Mouse (Mus musculus): ENCODE measurements around the gene Zic2. TPM values are rescaled to one million over a fixed set of nuclear protein-coding genes. Genes with fewer than 3 reads are reported as not detected.

The Zic2 gene
- polyA plus RNA-seq, 1 experiment, result not detected

DNA sequence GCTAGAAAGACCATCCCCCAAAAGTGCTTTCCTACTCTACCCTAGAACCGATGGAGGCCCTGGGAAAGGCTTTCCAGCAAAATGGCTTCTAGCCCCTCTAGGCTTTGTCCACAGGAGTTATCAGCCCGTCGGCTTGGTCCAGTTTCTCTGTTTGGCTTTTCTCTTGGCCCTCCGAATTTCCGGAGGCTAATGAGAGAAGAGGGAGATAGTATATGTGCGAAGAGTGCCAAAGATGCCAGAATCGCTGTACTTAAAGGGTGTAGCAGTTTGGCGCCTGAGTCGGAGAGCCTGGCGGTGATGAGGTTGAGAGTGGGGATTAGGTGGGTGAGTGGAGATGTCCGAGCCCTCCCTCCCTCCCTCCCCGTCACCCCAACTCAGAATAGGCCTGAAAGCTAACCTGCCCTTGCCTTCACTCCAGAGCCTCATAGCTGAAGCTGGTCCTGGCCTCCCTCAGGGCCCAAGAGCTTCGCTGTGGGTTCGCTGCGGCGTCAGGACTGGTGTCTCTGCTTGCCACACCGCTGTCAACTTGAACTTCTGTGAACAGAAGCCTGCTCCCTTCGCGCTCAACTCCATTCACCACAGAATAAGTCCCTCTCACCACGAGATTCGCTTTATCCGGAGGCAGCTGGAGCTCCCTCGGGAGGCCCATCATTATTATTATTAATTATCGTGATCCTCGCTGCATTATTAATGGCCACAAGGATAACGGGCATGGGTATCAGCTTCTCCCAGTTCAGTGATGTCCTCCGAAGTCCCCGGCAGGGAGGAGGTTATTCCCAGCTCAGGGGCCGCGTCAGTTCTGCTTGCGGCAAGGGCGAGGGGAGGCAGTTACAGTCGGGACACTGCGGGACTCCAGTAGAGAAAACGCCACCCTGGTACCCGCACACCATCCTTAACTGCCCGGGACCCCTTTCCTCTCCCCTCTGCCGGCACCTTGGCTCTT is 7.1 kb downstream of the Zic2 start:
- Histone ChIP-seq H3K27me3 (ENCODE audit: control insufficient read depth, insufficient read depth, low read length) (peaks cover 51% of the 10 kb centered on the region), H3K4me3 (ENCODE audit: extremely low read depth, insufficient read depth, insufficient read length) (no peak overlapping the region), H3K27ac (ENCODE audit: insufficient read depth, low read length) (no peak overlapping the region), H3K36me3 (ENCODE audit: control insufficient read depth, insufficient read depth, low read length) (no peaks in the 10 kb centered on the region), H3K4me1 (ENCODE audit: control insufficient read depth, insufficient read depth, insufficient read length) (no peaks in the 10 kb centered on the region; the same call in 1 of the 2 replicates)
- 7% methylated on average over 38 of the region's 38 CpGs for WGBS
- no peak for DNase-seq (ENCODE audit: low read depth in 1 of 2, low spot score in 2 of 2)
- TF ChIP-seq POLR2A (IDR thresholded peaks at IDR 0.05; ENCODE audit: low read depth, low read length) (no peak), CTCF (IDR thresholded peaks at IDR 0.05; ENCODE audit: extremely low read depth, insufficient read depth, insufficient read length, insufficient replicate concordance) (no peak)

DNA sequence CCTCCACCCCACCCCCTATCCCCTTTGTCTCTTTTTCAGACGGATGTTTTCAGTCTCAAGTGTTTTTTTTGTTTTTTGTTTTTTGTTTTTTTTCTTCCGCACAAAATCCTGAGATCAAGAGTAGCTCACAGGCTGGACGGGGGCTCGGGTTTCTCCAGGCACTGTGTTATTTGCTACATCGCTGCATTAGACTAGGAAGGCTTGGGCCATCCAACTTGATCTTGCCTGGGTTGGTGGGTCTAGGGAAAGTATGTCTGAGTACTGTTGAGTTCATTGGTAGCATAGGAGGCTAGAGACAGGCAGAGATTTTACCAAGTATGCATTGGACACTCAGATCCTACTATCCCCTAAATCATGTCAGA is 7.8 kb downstream of the Zic2 start:
- Histone ChIP-seq H3K27me3 (ENCODE audit: control insufficient read depth, insufficient read depth, low read length) (peaks cover 50% of the 10 kb centered on the region), H3K27ac (ENCODE audit: insufficient read depth, low read length) (no peak overlapping the region), H3K36me3 (ENCODE audit: control insufficient read depth, insufficient read depth, low read length) (no peaks in the 10 kb centered on the region), H3K4me3 (ENCODE audit: extremely low read depth, insufficient read depth, insufficient read length) (no peak overlapping the region), H3K4me1 (ENCODE audit: control insufficient read depth, insufficient read depth, insufficient read length) (no peaks in the 10 kb centered on the region; the same call in 1 of the 2 replicates)
- 6% methylated on average over 5 of the region's 5 CpGs for WGBS
- no peak for TF ChIP-seq CTCF (IDR thresholded peaks at IDR 0.05; ENCODE audit: extremely low read depth, insufficient read depth, insufficient read length, insufficient replicate concordance)
- no peak for TF ChIP-seq POLR2A (IDR thresholded peaks at IDR 0.05; ENCODE audit: low read depth, low read length)
- DNase-seq (ENCODE audit: low read depth in 1 of 2, low spot score in 2 of 2), result no peak

DNA sequence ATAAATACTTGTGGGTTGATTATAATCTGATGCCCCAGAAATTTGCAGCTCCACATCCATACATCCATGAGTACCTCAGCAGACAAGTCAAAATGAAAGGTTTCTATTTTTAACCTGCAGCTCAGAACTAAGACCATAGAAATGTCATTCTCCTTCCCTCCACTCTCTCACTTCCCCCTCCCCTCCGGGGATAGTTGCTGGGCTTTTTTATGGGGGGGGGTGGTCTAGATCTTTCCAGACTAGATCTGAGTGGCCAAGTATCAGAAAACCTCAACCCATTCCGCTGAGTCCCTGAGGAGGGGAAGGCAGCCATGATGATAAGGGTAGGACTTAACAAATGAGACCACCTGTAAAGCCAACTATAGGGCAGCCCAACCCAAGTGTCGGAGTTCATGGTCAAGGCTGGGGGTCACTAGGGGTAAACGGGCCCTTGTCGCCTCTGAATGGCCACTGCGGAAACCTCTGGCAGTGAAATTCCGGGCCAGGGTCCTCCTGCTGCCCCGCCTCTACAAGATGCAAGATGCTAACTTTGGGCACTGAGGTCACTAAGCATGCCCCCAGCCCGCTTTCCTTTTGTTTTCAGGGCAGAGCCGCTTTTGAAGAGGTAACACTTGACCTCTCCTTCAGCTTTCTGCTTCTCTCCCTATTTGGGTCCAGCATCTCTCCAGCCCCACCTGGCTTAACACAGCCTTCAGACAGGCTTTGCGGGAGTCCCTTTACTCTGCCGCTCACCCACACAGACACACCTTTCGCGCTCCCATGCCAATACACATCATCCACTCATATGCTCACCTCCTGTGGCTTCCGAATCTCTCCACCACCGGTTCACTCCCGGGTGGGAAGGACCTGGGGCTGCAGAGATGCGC is 8.6 kb downstream of the Zic2 start:
- Histone ChIP-seq H3K36me3 (ENCODE audit: control insufficient read depth, insufficient read depth, low read length) (no peaks in the 10 kb centered on the region), H3K4me3 (ENCODE audit: extremely low read depth, insufficient read depth, insufficient read length) (no peak overlapping the region), H3K27me3 (ENCODE audit: control insufficient read depth, insufficient read depth, low read length) (peaks cover 43% of the 10 kb centered on the region), H3K27ac (ENCODE audit: insufficient read depth, low read length) (no peak overlapping the region), H3K4me1 (ENCODE audit: control insufficient read depth, insufficient read depth, insufficient read length) (no peaks in the 10 kb centered on the region; the same call in 1 of the 2 replicates)
- TF ChIP-seq CTCF (IDR thresholded peaks at IDR 0.05; ENCODE audit: extremely low read depth, insufficient read depth, insufficient read length, insufficient replicate concordance) (no peak), POLR2A (IDR thresholded peaks at IDR 0.05; ENCODE audit: low read depth, low read length) (no peak)
- whole genome bisulfite sequencing, result 5% methylated on average over 18 of the region's 18 CpGs
- no peak for DNase-seq (ENCODE audit: low read depth in 1 of 2, low spot score in 2 of 2)

DNA sequence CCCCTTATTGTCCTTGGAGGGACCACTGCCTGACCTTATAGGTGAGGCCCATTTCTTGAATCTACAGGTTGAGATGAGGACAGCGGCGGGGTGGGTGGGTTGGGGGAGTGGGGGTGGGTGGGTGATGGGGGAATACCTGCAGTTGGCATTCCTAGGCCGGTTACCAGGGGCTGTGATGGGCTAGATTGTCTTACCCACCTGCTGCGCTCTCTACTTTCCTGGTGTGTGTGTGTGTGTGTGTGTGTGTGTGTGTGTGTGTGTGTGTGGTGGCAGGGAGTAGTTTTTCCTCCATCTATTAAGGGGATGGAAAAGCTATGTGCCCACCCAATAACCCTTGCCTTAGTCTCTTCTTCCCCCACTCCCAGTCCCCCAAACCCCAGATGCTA is 9.2 kb downstream of the Zic2 start:
- 25% methylated on average over 4 of the region's 4 CpGs for WGBS
- H3K27me3 ChIP-seq (ENCODE audit: control insufficient read depth, insufficient read depth, low read length), result peaks cover 44% of the 10 kb centered on the region
- no peak for TF ChIP-seq POLR2A (IDR thresholded peaks at IDR 0.05; ENCODE audit: low read depth, low read length)
- TF ChIP-seq CTCF (IDR thresholded peaks at IDR 0.05; ENCODE audit: extremely low read depth, insufficient read depth, insufficient read length, insufficient replicate concordance), result no peak
- H3K4me1 ChIP-seq (ENCODE audit: control insufficient read depth, insufficient read depth, insufficient read length), result no peaks in the 10 kb centered on the region; the same call in 1 of the 2 replicates
- H3K36me3 ChIP-seq (ENCODE audit: control insufficient read depth, insufficient read depth, low read length), result no peaks in the 10 kb centered on the region
- DNase-seq (ENCODE audit: low read depth in 1 of 2, low spot score in 2 of 2), result no peak
- H3K27ac ChIP-seq (ENCODE audit: insufficient read depth, low read length), result no peak overlapping the region
- no peak overlapping the region for H3K4me3 ChIP-seq (ENCODE audit: extremely low read depth, insufficient read depth, insufficient read length)

DNA sequence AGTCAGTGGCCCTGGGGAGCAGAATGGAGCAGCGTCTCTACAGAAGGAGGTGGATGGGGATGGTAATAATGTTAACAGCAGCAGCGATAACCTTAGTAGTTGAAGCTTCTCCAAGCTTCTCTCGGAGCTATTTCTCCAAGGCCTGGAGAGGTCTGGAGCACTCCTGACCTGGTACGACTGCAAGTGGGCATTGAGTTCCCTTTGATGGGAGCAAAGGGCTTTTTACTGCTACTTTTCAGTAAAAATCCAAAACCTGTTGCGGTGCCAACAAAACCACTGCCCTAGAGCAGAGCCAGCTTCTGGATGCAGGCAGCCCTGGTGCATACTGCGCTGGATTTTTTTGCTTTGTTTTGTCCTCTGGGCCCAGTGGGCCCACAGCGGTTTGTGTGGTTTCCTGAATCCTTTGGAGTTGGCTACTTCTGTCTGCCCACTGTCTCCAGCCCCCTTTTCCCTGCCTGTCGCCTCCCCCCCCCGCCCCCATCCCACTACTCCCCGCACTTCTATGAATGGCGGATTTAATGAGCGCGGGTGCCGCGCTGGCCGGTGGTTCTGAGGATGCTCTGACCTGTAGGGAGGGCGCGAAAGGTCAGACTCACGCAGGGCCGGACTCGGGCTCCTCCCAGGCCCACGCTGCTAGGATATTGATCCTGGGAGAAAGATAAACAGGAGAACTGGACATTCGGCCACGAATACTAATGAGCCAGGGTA is 9.8 kb downstream of the Zic2 start:
- Histone ChIP-seq H3K27me3 (ENCODE audit: control insufficient read depth, insufficient read depth, low read length) (peaks cover 45% of the 10 kb centered on the region), H3K36me3 (ENCODE audit: control insufficient read depth, insufficient read depth, low read length) (no peaks in the 10 kb centered on the region), H3K27ac (ENCODE audit: insufficient read depth, low read length) (no peak overlapping the region), H3K4me3 (ENCODE audit: extremely low read depth, insufficient read depth, insufficient read length) (no peak overlapping the region), H3K4me1 (ENCODE audit: control insufficient read depth, insufficient read depth, insufficient read length) (no peaks in the 10 kb centered on the region; the same call in 1 of the 2 replicates)
- whole genome bisulfite sequencing, result 6% methylated on average over 24 of the region's 24 CpGs
- no peak for TF ChIP-seq CTCF (IDR thresholded peaks at IDR 0.05; ENCODE audit: extremely low read depth, insufficient read depth, insufficient read length, insufficient replicate concordance)
- TF ChIP-seq POLR2A (IDR thresholded peaks at IDR 0.05; ENCODE audit: low read depth, low read length), result no peak
- DNase-seq (ENCODE audit: low read depth in 1 of 2, low spot score in 2 of 2), result no peak

DNA sequence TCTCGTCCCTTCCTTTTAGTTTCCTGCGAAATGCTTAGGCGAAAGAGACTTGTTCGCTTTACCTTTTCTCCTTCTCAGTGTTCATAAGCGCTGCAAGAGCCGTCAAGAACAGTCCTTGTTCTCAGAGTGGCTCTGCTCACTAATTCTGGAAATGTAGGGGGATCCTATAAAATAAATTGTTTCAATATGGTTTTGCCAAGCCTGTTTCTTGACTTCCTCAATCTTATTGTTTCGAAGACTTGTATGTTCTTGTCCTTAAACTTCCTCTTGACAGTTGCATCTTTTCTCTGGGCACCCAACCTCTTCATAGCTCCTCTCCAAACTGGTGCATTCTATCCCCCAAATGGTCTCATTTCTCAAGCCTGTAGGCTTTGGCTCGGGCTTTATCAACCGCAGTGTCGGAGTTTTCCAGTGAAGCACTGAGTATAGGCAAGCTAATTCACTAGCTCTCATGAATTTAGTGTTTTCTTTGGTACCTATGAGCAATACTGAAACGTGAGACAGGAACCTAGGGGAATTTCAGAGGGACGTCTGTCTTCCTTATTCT is 10.5 kb downstream of the Zic2 start:
- DNase-seq (ENCODE audit: low read depth in 1 of 2, low spot score in 2 of 2), result no peak
- 5% methylated on average over 12 of the region's 12 CpGs for WGBS
- TF ChIP-seq CTCF (IDR thresholded peaks at IDR 0.05; ENCODE audit: extremely low read depth, insufficient read depth, insufficient read length, insufficient replicate concordance) (no peak), POLR2A (IDR thresholded peaks at IDR 0.05; ENCODE audit: low read depth, low read length) (no peak)

More for the DNA sequence above, 10.5 kb downstream of the Zic2 start:
- Histone ChIP-seq H3K27me3 (ENCODE audit: control insufficient read depth, insufficient read depth, low read length) (peaks cover 45% of the 10 kb centered on the region), H3K4me3 (ENCODE audit: extremely low read depth, insufficient read depth, insufficient read length) (no peak overlapping the region), H3K4me1 (ENCODE audit: control insufficient read depth, insufficient read depth, insufficient read length) (no peaks in the 10 kb centered on the region; the same call in 1 of the 2 replicates), H3K27ac (ENCODE audit: insufficient read depth, low read length) (no peak overlapping the region), H3K36me3 (ENCODE audit: control insufficient read depth, insufficient read depth, low read length) (no peaks in the 10 kb centered on the region)
